Mouse (Mus musculus) CD8-positive naive resting alpha-beta T cell, adult 2 months (primary cell): ENCODE results near the gene Rin2.

Experiments
- DNase-seq, 2 experiments: peaks; one replicate each; pipeline ENCODE4 v3.0.0; 2022; ENCODE audit warnings: low read depth in 2 of 2, low spot score in 2 of 2

Rin2 gene

GRCm38 (mm10) chr2:145730189-145730880, 55.3 kb downstream of the Rin2 start:
- no peak for DNase-seq

- DNase-seq = no peak
Observed at GRCm38 (mm10) chr2:145730905-145731304, 55.9 kb downstream of the Rin2 start.

GRCm38 (mm10) chr2:145735079-145735478, 60.1 kb downstream of the Rin2 start:
- DNase-seq = no peak

- DNase-seq = no peak
Observed at GRCm38 (mm10) chr2:145736543-145736942, 61.5 kb downstream of the Rin2 start.

GRCm38 (mm10) chr2:145737196-145737595, 62.2 kb downstream of the Rin2 start:
- no peak for DNase-seq

- no peak for DNase-seq
Observed at GRCm38 (mm10) chr2:145740729-145741128, 65.7 kb downstream of the Rin2 start.

GRCm38 (mm10) chr2:145742795-145743710, 68.0 kb downstream of the Rin2 start:
- no peak for DNase-seq

- no peak for DNase-seq
Observed at GRCm38 (mm10) chr2:145746406-145746805, 71.4 kb downstream of the Rin2 start.

GRCm38 (mm10) chr2:145749645-145750044, 74.6 kb downstream of the Rin2 start:
- DNase-seq = no peak

- DNase-seq = no peak
Observed at GRCm38 (mm10) chr2:145752572-145752971, 77.6 kb downstream of the Rin2 start.

GRCm38 (mm10) chr2:145753973-145754372, 79.0 kb downstream of the Rin2 start:
- DNase-seq = no peak

GRCm38 (mm10) chr2:145755864-145756822, 81.1 kb downstream of the Rin2 start:
- DNase-seq = no peak

- no peak for DNase-seq
Observed at GRCm38 (mm10) chr2:145760121-145760520, 85.1 kb downstream of the Rin2 start.

- no peak for DNase-seq
Observed at GRCm38 (mm10) chr2:145761436-145761835, 86.4 kb downstream of the Rin2 start.

GRCm38 (mm10) chr2:145769964-145770363, 94.9 kb downstream of the Rin2 start:
- no peak for DNase-seq

- no peak for DNase-seq
Observed at GRCm38 (mm10) chr2:145770730-145771536, 95.9 kb downstream of the Rin2 start.

- DNase-seq = no peak
Observed at GRCm38 (mm10) chr2:145783247-145783646, 108.2 kb downstream of the Rin2 start.

- no peak for DNase-seq
Observed at GRCm38 (mm10) chr2:145784246-145784935, 109.4 kb downstream of the Rin2 start.

GRCm38 (mm10) chr2:145784964-145785363, 109.9 kb downstream of the Rin2 start:
- DNase-seq = no peak
